Mouse (Mus musculus) ES-E14 (cell line): ENCODE results near the gene Cbx8.

ENCODE experiments used
- HCFC1 ChIP-seq: IDR thresholded peaks from 2 replicates; pipeline ENCODE4 v1.6.1; 2012; ENCODE audit warnings: low read length, inconsistent platforms, borderline replicate concordance; ENCODE audit not compliant: insufficient read depth
- MAFK ChIP-seq: IDR thresholded peaks from 2 replicates; pipeline ENCODE4 v1.6.1; 2014; ENCODE audit warnings: mild to moderate bottlenecking, low read depth, low read length, inconsistent platforms; ENCODE audit not compliant: insufficient read depth
- ZC3H11A ChIP-seq: IDR thresholded peaks from 2 replicates; pipeline ENCODE4 v1.6.1; 2012; ENCODE audit warnings: low read depth, mild to moderate bottlenecking, inconsistent platforms, low read length, borderline replicate concordance

DNA sequence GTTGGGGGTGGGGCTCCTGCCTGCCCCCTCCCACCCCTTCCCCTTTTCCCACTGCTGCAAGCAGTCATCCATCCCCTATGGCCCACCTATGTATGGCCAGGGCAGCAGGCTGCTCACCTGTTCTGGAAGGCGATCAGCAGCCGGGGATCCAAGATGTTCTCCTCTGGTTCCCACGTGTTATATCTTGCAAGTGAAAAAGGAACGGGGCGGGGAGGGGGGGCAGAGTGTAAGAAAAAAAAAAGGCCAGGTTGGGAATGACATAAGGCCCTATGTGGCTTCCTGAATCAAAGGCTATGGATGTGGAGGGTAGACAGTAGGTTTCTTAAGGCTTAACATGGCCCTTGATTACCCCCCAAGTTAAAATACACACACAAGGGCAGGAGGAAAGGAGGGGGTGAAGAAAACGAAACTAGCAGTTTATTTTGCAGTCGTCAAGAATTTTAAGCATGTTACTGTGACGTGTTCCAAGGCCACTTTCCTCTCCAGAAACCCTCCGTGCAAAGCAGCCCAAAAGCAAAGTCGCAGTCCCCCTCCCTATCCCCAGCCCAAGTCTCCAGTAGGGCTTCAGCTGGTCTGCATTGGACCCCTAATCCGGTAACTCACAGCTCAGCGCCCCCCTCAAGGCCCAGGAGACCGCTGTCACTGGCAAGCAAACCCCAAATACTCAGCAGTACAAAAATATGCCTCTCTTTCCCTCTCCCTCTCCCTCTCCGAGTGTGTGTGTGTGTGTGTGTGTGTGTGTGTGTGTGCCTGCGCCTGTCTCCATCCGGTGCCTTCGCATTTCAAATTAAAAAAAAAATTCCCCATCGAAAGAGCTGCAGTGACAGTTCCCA, 43.9 kb upstream of the Cbx8 start:
- TF ChIP-seq ZC3H11A (no peak), HCFC1 (no peak), MAFK (no peak)
